Mouse (Mus musculus) spleen, adult 10 weeks (tissue): ENCODE measurements around the gene Bend3. TPM values are rescaled to one million over a fixed set of nuclear protein-coding genes. Genes with fewer than 3 reads are reported as not detected.

Experiments used
- polyA plus RNA-seq: library from polyadenylated mRNA; stranded (reverse); fragments of 350-450 nt; fragmentation: Illumina TruSeq; extraction: RNeasy Lipid Tissue Mini Kit (QIAGEN cat#74804); gene quantifications from one replicate; pipeline ENCODE4 v1.2.3, GENCODE M21; 2015; ENCODE audit warnings: low replicate concordance; ENCODE audit not compliant: insufficient read depth

Bend3 gene
- polyA plus RNA-seq = 2.6 TPM

GRCm38 (mm10) chr10:43478751-43479435 lies at the start of gene Bend3:
Bend3 (plus strand) TSS chr10:43478831.

GRCm38 (mm10) chr10:43523931-43524330 lies 45.3 kb downstream of the Bend3 start, which contains the start of gene Gm9803:
Gm9803 (plus strand) TSS chr10:43524084.

DNA sequence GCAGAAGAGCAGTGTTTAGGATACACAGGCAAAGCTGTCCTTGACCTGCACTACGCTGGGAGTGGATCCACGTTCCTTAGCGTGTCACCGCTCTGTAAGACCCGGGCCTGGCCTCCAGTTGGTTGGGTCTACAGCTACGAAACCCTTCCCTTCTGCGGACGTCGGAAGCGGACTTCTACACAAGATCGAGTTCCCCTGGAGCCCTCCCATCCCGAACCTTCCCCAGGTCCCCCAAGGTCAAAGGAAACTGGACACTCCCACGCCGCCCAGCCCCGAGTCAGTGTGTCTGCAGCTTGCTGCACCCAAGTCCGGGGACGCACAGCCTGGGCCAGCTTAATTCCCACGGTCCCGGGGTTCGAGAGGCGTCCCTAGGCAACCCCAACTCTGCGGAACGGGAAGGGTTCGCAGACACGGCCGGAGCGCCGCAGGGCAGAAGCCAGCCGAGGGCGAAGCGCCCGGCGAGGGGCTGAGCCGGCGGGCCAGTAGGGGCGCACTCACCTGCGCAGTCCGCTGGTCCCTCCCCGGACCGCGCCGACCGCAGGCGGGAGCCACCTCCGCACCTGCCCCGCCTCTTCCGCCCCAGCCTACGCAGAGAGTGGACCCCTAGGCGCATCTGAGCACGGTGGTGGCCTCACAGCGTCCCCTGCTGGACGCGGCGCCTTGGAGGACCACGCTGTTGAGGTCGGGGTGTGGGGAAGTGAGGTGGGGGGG lies 62.0 kb downstream of the Bend3 start, which contains the start of gene 1700021F05Rik:
Gene 1700021F05Rik, minus strand, starts transcription at position 553 of the 711 bp plus-strand sequence.

Other genes with a start within 250 kb of the Bend3 start
- gene Gm9803, start 45.3 kb downstream of the Bend3 start, polyA plus RNA-seq = not detected
- 20.3 TPM for gene 1700021F05Rik, start 62.2 kb downstream of the Bend3 start, polyA plus RNA-seq
- gene Cd24a, start 99.5 kb downstream of the Bend3 start, polyA plus RNA-seq = 714 TPM